Comparison of ENCODE assay signal across 9 mouse cellular contexts in the genomic region with DNA sequence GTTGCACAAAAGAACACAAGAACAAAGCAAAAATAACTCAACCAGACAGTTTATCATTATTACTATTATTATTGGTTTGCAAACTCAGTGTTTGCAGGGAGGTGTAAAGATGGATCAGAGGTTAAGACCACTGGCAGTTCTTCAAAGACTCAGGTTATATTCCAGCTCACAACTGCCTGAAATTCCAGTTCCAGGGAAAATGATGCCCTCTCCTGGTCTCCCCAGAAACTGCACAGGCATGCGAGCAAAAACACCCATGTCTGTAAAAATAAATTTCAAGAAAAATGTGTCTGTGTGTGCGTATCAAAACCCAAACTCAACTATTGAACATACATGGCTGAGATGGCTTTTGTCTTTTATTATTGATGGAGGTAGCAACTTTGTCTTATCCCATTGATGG. TPM values are rescaled to one million over a fixed set of nuclear protein-coding genes. Genes with fewer than 3 reads are reported as not detected.
DNase-seq lines count a peak whose midpoint lies in the region; TF ChIP-seq lines count a peak whose summit lies in the region.
"Had no signal": no experiment of that assay in that cellular context is flagged by ENCODE, and none has a peak within 500 bp of the region (broad histone marks: within the 10 kb centered on the region; RNA-seq: fewer than 3 reads in every experiment).

No protein-coding gene starts in this region.

- peak; percentile 68 for DNase-seq in gastrocnemius, adult 18-20 months (ENCODE audit: low spot score)
- no peak for DNase-seq in gastrocnemius, postnatal 25 days
- DNase-seq in spleen, adult 2 months (ENCODE audit: low read depth in 1 of 2, low spot score in 2 of 2) = peak in 1 of 2 experiments; percentile 21
- no peak for DNase-seq in spleen, adult 12 weeks (ENCODE audit: low spot score)
- peak; percentile 58 for DNase-seq in cerebellum, adult 9-11 months
- peak; percentile 82 for DNase-seq in kidney, postnatal 10 days
- DNase-seq in lung, postnatal 14 days = peak; percentile 73
- peak; percentile 52 for DNase-seq in thymus, postnatal 4 days

- 27% methylated on average over 2 of the region's 2 CpGs for WGBS in spleen, adult 2 months

- H3K27me3 ChIP-seq in spleen, adult 2 months (ENCODE audit: control insufficient read depth, insufficient read depth, low read length) = 0 out of 2 replicates have a peak, but pooled peaks cover 3% of the 10 kb centered on the region
- H3K27me3 ChIP-seq: neural tube, embryonic 12.5 days had no signal

- H3K4me1 ChIP-seq in spleen, adult 2 months (ENCODE audit: control insufficient read depth, insufficient read depth, insufficient read length) = peaks cover 17% of the 10 kb centered on the region

- no peaks in the 10 kb centered on the region for H3K36me3 ChIP-seq in spleen, adult 2 months (ENCODE audit: control insufficient read depth, insufficient read depth, low read length)
- H3K36me3 ChIP-seq: neural tube, embryonic 12.5 days had no signal

- H3K27ac ChIP-seq in spleen, adult 2 months (ENCODE audit: insufficient read depth, low read length) = no peak overlapping the region
- H3K27ac ChIP-seq: neural tube, embryonic 12.5 days had no signal

- TF ChIP-seq POLR2A in spleen, adult 2 months (IDR thresholded peaks at IDR 0.05; ENCODE audit: low read depth, low read length) = no peak

- TF ChIP-seq CTCF in spleen, adult 2 months (IDR thresholded peaks at IDR 0.05; ENCODE audit: extremely low read depth, insufficient read depth, insufficient read length, insufficient replicate concordance) = peak; percentile 25; the same call in 1 of the 2 replicates

- H3K4me3 ChIP-seq in spleen, adult 2 months (ENCODE audit: extremely low read depth, insufficient read depth, insufficient read length) = no peak overlapping the region
- H3K4me3 ChIP-seq: neural tube, embryonic 12.5 days had no signal

RNA-seq across cellular contexts. Expression of a gene that starts 2.3 kb away (rescaled TPM):
- total RNA-seq in gastrocnemius, adult 18-20 months (2021) = 10 to 100 TPM; 17.4 to 24.4 TPM
- total RNA-seq in gastrocnemius, postnatal 25 days (2021) = 10 to 100 TPM; 15.3 to 16.5 TPM
- 5.6 and 6.4 TPM in 2 replicates for polyA plus RNA-seq in spleen, adult 2 months (2012; rRNA removed)

RNA-seq across cellular contexts. Expression of a gene that starts 58.5 kb away (rescaled TPM):
- total RNA-seq in gastrocnemius, adult 18-20 months (2021) = not detected
- total RNA-seq in gastrocnemius, postnatal 25 days (2021) = not detected
- polyA plus RNA-seq in spleen, adult 2 months (2012; rRNA removed) = not detected in 2 replicates
- polyA plus RNA-seq: neural tube, embryonic 12.5 days had no signal

Comparison
In these comparisons a context has a peak if more than half of its experiments do, and no peak if none do; other contexts are left out.
1. DNase-seq: peak in gastrocnemius, adult 18-20 months (single experiment), cerebellum, adult 9-11 months (single experiment), kidney, postnatal 10 days (single experiment), lung, postnatal 14 days (single experiment) and thymus, postnatal 4 days (single experiment); none in gastrocnemius, postnatal 25 days (single experiment) and spleen, adult 12 weeks (single experiment).